Mouse (Mus musculus) MEL-GATA-1-ER (cell line): ENCODE measurements at regions not wholly inside any gene's neighbourhood (a gene's known extent, or its start where the extent isn't known, plus 50 kb on each side); places are given as distances from the start of the nearest gene placed in this dataset.
A peak's percentile ranks its signal among the peaks of the same experiment; 100 is the strongest.

Experiments used
- DNase-seq: peaks from one replicate; pipeline ENCODE4 v3.0.0-alpha.2; 2012; ENCODE audit warnings: low read depth; ENCODE audit errors: extremely low read depth

- DNase-seq = no peak
Observed at GRCm38 (mm10) chr5:64496853-64497252, 306.3 kb upstream of the Klf3 start.

DNA sequence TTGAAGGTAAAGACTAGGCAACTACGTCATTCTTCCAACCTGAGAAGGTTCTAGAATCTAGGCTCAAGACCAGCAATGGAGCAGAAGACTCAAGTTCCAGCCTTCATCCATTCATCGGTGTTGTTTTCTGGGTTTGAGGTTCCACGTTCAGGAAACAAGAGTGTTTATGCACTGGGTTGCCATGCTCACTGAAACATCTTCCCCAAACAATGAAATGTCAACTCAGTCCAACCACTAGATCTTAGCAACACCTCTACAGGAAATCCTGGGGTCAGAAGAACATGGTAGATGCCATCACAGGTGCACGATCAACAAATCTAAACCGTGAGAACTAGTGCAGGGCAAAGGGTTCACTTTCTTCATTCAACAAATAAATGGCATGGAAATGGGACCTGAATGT, 304.8 kb upstream of the Klf3 start:
- no peak for DNase-seq

GRCm38 (mm10) chr5:64499131-64499530, 304.1 kb upstream of the Klf3 start:
- DNase-seq = no peak

- DNase-seq = no peak
Observed at GRCm38 (mm10) chr5:64500413-64500812, 302.8 kb upstream of the Klf3 start.

GRCm38 (mm10) chr5:64500866-64501265, 302.3 kb upstream of the Klf3 start:
- no peak for DNase-seq

- DNase-seq = no peak
Observed at GRCm38 (mm10) chr5:64501746-64502145, 301.4 kb upstream of the Klf3 start.

GRCm38 (mm10) chr5:64503514-64503913, 299.7 kb upstream of the Klf3 start:
- no peak for DNase-seq

DNA sequence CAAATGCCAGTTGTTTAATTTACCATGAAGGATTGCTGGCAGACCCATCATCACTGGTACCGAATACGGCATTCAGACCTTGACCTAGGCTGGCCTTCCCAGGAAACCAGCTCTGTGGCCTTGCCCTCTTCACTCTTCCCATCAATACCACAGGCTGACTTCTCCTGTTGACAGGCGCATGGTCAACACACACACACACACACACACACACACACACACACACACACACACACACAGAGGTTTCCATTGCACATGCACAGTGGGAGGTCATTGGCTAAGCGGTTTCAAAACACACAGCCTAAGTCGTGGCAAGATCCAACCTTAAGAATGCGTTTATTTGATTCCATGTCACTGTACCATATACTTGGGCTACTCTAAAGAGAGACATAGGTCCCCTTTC, 298.7 kb upstream of the Klf3 start:
- DNase-seq = no peak

DNA sequence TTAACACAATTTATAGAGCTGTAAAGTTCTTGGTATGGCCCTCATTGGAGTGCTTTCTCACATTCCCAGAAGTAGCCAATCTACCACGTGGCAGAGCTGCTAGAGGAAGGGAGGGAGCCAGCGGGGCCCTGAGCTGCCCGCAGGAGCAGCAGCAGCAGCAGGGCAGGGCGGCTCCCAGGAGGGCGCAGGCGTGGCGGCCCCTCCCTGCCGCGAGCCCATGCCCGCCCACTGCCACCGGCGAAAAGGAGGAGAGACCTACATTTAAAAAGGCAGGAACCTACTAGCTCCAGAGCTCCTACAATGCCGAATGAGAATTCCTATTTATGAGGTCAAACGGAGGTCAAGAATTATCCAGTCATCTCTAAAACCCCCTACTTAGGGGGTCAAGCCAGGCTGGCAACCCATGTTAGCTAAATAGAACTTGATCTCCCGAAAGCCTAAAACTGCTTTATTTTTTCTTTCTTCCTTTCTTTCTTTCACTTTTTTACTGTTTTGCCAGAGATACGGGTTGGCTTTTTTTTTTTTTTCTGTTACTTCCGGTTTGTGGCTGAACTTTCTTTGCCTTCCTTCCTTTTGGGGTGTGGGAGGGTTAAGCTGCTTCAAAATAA, 297.9 kb upstream of the Klf3 start:
- DNase-seq = peak; percentile 63

- DNase-seq = peak; percentile 58
Observed at GRCm38 (mm10) chr5:64505835-64506600, 297.2 kb upstream of the Klf3 start.

- DNase-seq = no peak
Observed at GRCm38 (mm10) chr5:64508565-64508964, 294.6 kb upstream of the Klf3 start.

GRCm38 (mm10) chr5:64513155-64513945, 289.8 kb upstream of the Klf3 start:
- DNase-seq = no peak

- DNase-seq = no peak
Observed at GRCm38 (mm10) chr5:64516115-64516665, 287.0 kb upstream of the Klf3 start.

- DNase-seq = no peak
Observed at GRCm38 (mm10) chr5:64517241-64517640, 285.9 kb upstream of the Klf3 start.

DNA sequence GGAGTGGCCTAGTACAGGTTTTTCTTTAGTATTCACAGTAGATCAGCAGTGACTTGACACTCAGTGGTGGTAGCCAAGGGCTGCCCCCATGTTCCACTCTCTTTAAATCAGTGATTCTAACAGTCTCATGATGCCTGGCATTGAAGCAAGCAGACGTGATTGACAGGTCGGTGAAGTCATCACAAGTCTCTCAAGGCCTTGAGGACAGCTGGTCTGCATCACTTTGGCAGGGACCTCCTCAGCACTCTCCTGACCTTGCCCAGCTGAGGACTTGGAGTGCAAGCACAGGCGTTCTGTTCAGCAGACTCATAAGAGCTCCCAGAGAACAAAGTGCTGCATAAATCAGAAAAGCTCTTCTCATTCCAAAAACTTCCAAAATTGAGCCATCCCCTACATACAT, 285.4 kb upstream of the Klf3 start:
- DNase-seq = no peak

DNA sequence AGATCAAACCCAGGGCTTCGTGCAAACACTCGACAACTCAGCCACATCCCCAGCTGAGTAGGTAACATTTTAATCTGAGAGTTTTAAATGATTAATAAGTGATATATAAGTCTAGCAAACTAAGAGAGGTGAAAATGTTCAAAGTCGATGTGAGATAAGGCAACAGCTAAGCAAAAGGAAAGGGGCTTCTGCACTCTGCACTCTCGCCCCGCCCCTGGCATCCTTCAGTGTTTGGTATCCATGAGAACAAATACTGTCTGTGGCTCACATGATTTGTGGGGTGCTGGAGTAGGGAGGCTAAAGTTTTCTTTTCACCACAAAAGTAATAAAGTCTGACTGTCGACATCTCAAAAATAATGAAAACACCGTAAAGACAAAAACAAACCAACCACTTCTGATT, 284.2 kb upstream of the Klf3 start:
- no peak for DNase-seq

DNA sequence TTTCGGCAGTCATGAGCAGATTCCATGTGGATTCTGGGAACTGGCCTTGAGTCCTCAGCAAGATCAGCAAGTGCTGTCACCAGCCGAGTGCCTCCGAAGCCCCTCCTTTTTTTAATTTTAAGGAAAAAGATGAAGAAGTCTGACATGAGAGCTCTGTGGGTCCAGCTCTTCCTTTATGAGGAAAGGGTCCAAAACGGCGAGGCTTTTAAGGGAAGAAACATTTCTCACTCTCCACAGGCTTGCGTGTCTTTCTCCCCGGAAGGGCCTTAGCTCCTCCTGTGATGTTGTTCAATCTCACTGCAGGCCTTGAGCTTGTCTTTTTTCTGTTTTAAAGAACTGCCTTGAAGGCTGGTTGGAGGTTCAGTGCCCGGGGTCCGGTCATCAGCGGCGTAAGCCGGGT, 283.5 kb upstream of the Klf3 start:
- DNase-seq = no peak

DNA sequence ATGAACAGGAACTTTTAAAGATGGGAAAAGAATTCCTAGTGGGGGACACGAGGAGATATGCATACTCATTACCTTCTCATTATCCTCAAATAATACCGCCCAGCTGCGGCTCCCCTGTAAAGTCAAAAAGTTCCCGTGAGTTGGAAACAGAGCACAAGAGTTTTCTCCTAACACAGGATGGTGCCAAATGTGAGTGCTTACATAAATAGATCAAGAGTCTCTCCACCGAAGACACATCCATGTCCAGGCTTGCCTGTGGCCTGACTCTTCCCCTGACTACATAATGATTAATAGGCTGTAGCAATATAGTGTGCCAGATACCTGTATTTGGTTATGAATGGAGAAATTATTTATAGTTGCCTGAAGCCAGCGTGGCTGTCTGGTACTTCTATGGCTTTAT, 281.8 kb upstream of the Klf3 start:
- no peak for DNase-seq

DNA sequence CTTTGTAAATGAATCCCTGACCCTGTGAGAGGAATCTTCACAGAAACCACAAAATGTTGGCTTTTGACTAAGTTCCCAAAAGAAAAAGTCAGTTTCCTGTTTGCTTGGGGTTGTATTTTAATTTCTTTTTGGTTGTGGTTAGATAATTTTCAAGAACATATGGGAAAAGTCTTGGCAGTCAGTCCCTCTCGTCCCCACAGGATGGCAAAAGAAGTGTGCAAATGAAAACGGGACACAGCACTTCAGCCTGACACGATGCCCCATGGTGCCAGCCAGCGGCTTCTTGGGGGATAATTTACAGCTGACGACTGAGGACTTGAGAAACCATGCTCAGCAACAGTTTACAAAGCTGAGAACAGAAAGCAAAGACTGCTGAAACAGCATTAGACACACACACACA, 281.2 kb upstream of the Klf3 start:
- DNase-seq = no peak

DNA sequence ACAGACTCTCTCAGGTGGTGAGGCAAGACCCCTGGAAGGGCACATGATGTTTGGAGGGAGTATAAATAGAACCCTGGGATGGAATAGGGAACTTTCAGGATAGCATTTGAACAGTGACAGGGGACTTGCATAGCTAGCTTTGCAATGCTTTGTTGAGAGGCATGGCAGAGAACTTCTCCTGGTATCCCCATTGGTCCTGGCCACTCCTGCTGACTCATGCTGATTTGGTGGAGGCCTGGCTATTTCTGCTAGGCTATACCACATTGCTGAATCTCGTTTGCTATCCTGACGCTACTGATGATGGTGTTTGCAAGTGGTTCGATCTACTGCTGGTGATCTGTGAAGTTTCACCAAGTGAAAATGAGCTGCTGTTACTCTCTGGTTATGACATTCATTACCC, 276.7 kb upstream of the Klf3 start:
- DNase-seq = no peak

DNA sequence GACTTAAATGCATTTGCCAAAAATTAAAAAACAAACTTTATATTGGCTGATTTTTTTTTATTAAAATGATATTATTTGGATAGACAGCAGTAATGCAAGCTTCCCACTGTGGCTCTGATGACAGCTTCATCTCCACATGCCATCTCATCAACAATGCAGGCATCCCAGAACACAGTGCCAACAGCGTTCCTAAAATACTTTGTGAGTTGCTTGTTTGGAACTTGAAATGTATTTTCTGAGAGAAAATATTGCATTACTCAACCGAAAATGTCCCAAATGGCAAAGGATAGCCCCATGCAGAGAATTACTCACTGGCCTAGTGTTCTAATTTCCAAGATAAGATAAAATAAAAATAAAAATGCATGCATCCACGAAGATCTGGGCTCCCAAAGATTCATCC, 275.2 kb upstream of the Klf3 start:
- DNase-seq = no peak

- DNase-seq = no peak
Observed at GRCm38 (mm10) chr5:64534371-64534770, 268.8 kb upstream of the Klf3 start.
